Mouse (Mus musculus) embryo, embryonic 10.5 days (tissue): ENCODE measurements around the gene Cops4.

Experiments used
- DNase-seq: peaks from one replicate; pipeline ENCODE4 v3.0.0-alpha.2; 2015; ENCODE audit warnings: low spot score

Gene Cops4

DNA sequence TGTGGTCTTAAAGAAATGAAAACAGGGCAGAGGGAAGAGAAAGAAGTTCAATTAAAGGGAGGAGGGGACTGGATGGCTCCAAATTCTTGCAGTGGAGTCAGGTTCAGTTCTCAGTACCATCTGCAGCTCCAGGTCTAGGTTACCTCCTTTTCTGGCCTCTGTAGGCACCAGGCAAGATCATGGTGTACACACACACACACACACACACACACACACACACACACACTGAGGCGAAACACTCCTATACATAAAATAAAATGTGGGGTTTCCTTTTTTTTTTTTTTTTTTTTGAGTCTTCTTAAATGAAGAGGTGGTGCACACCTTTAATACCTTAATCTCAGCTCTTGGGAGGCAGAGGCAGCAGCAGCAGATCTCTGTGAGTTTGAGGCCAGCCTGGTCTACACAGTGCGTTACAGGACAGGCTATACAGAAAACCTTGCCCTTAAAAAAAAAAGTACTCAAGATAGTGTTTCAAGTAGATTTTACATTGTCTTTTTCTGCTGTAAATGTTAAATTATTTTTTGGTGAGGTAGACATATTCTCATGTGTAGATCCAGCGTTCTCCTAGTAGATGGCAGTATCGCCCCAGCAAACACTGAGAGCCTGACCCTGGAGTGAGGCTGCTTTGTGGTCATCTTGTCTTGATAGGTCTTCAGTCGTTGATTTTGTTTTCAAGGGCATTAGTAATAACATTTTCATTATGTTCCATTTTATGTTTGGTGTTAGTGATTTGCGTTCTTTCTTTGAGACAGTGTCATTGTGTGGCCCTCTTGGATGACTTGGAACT, 28.4 kb downstream of the Cops4 start:
- DNase-seq = peak; percentile 10

DNA sequence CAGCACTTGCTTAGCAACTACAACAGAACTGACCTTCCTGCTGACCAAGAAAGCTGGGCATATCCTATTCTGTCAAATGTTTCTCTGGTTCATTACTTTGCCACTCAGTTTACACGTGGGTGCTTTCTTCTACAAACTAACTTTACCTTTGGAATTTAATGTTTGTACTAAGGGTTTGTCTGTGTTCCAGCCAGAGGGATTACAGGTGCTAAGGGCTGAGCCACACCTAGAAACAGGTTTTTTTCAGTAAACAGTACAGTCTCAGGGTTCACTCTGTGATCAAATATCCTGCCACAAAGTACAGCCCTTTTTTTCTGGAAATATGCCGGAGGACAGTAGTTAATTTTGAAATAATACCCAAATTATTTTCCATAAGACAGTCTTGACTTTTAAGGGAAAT, 30.1 kb downstream of the Cops4 start:
- DNase-seq = no peak

DNA sequence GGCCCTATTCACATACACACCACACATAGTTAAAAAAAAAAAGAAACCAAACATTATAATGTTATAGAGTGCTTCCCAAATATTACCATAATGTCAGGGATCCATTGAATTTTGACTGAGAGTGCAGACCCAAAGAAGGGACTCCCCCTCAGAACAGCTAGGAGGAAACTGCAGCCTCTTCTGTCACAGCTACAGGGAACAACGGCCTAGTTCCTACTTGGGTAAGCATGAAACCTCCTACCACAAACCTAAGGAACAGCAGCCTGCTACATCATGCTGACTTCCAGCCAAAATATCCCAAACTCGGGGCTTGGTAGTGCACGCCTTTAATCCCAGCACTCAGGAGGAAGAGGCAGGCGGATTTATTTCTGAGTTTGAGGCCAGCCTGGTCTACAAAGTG, 31.2 kb downstream of the Cops4 start:
- no peak for DNase-seq

DNA sequence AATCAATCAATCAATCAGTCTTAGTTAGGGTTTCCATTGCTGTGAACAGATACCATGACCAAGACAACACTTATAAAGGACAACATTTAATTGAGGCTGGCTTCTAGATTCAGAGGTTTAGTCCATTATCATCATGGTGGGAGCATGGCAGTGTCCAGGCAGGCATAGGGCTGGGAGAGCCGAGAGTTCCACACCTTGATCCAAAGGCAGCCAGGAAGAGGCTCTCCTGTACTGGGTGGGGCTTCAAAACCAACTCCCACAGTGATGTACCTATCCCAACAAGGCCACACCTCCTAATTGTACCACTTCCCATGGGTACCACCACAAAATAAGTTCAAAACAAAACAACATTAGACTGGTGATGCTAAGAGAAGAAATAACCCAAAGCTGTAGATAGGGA, 32.0 kb downstream of the Cops4 start:
- DNase-seq = no peak

DNA sequence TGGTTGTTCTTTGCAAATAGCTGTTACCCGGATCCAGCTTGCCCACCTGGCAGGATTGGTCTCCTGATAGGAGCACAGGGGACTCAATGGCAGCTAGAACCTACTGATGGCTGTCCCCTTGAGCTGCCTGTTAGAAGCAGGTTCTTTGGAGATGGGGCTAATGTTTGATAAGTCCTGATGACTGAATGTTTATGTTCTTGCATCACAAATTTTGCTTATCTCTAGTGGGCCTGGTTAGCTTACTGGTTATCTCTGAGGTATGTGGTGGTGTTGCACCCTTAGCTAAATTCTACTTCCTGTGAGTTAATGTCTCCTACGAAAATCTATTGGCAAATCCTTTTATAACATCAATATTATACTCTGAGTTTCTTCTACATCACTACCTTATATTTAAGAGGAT, 33.8 kb downstream of the Cops4 start:
- no peak for DNase-seq

DNA sequence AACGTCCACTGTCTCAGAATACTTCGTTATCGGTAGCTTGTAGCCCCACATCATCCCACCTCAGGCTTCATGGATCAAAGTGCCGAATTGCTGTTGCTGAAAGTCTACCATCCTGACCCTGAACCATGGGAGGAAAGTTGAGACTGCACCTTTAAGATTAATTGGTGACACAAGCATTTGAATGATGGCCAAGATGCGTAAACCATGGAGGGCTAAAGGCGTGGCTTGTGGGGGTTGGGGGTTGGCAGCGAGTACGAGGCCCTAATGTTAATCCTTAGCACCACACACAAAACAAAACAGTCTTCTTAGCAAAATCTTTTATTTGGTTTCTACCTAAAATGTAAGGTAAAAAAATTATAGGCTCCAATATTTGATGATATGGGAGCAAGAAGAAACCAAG, 35.3 kb downstream of the Cops4 start:
- DNase-seq = no peak

DNA sequence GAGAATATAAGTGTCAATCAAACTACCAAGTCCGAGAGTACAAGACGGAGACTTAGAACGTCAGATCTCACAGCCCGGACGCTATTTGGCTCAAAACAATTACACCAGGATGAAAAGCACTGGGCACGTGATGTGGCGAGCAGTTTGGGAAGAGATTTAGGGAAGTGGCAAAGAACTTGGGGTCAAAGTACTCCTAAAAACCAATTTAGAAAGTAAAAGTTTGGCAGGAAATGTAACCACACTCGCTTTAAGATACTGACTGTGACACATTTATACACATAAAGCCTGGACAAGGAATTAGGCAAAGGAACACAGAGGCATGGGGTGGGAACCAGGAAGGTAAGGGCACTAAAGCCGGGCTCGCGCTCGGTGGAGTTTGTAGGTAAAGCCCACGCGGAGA, 38.9 kb downstream of the Cops4 start:
- DNase-seq = no peak

DNA sequence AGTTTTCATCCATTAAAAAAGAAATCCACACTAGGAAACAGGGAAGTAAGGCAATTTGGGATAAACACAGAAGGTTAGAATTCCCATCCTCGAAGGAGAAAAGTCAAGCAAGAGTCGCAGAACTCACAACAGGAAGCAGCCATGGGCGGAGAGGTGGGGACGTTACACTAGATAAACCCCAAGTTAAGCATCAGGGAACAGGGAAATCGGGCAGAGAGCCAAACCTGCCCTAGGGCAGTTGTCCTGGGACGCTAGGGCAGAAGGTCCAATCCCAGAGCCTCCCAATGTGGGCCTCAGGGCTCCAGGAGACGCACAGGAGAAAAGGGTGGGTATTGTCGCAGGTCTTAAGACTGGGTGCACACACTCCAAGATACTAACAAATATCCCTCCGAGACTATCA, 39.4 kb downstream of the Cops4 start:
- no peak for DNase-seq

DNA sequence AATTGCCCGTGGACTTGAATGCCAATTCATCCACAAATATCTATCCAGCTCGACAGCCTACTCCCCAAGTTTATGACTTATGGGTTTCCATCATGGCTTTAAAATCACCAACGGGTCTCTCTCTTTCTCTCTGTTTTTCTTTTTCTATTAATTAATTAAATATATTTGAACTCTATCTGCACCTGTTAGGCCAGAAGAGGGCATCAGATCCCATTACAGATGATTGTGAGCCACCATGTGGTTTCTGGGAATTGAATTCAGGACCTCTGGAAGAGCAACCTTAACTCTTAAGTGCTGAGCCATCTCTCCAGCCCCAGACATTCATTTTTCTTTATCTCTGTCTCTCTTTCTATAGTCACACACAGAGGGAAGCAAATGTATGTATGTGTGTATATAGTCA, 40.7 kb downstream of the Cops4 start:
- no peak for DNase-seq

DNA sequence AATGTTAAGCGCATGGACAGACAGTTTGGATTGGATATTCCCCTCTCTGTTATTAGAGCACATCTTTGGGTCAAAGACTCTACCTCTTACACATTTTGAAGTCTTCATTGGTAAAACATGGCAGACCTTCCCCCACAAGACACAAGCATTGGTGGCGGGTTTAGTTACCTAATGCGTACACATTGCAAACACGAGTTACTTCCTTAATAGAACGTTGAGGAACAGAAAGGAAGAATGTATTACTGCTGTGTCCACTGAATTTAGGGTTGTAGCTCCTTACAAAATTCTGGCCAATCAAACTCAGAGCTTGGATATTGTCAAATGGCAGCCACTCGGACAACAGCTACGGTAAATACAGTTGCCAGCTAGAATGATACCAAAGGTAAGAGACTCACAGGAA, 41.2 kb downstream of the Cops4 start:
- no peak for DNase-seq

DNA sequence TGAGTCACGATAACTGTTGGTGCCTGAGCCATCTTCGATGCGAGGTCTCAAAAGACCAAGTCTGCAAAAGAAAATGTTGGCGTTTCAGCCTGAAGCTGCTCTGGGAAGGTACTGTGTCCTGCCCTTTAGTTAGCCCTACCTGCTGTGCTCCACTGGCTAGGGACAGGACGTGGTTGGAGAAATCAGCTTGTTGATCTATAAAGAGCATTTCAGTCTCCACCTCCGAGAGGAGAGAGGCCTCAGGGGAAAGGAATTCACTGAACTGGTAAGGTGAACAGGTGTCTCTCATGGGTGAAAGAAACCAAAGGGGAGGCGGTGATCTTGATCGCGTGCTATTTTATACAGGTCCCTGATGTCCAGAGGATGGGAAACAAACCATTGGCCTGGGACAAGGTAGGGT, 44.6 kb downstream of the Cops4 start:
- DNase-seq = no peak

DNA sequence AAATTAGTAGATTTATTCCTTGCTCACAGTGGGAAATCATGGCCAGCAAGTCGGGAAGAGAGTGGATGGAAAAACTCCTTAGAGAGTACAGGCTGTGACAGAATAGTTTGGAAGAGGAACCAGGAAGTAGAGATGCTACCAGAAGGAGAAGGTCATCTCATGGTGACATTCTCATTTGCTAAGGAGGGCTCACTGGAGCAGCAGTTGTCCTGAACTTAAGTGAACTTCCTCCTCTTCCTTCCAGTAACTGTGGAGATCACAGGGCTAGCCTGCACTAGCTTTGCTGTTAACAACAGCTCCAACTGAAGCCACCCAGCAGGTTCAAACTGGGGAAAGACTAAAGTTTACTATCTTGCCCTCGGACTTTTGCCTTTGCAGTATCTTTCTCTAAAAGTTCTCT, 48.7 kb downstream of the Cops4 start:
- no peak for DNase-seq

DNA sequence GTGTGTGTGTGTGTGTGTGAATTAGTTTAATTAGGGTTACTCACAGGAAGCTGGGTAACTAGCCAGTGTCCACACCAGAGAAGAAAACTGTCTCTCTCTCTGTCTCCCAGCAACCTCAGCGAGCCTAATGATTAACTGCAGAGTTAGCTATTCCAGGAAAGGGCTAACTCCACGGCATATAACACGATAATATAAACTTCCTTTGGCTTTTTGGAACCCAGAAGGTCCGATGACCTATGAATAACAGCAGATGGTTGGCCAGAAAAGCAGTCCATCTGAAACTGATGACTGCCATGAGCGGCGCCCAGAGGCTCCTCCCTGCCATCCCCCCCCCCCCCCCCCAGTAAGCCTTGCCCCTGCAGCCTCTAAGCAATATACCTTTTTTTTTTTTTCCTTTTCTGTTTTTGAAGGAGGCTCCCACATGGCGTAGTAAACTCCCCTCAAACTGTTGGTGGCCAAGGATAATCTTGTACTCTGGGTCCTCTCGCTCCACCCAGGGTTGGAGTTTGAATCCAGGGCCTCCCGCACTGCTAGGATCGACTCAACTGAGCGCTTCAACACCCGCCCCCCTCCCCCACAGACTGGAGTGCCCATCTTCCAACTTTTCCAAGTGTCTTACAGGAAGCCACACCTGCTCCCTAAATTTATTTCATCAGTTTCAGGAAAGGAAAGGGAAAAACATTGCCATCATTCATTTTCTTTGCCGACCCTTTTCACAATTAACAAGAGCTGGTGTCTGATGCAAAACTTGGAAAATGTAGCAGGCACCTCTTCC, 49.3 kb downstream of the Cops4 start:
- no peak for DNase-seq

DNA sequence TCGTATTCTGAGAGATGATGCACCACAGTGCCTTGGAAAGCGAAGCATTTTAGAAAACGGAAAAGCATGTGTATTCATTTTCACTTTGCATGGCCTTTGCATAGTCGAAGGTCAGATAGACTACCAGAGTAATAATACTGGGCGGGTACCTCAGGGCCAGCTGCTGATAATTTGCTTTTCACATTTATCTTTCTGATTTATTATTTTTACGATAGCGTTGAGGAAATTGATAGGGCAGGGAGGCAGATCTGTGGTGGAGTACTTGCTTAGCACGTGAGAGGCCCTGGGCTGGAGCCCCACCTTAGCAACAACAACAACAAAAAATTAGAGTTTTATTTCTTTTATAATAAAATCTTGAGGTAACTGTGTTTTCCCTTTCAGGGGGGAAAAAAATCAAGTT, 50.1 kb downstream of the Cops4 start:
- DNase-seq = no peak

DNA sequence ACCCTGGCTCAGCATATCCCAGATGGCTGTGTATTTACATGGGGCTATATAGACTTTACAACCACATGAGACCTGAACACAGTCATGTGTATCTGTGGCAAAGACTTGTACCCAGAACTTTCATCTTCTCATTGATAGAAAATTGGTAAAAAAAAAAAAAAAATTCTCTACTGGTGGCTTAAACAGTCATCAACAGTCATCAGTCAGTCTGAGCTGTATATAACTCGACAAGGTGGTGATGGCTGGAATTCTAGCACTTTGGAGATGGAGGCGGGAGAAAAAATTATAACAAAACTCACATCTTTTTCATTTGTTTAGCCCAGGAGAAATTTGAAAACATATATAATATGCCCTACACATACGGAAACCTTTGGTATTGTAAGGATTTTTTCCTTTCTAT, 50.7 kb downstream of the Cops4 start:
- DNase-seq = no peak

DNA sequence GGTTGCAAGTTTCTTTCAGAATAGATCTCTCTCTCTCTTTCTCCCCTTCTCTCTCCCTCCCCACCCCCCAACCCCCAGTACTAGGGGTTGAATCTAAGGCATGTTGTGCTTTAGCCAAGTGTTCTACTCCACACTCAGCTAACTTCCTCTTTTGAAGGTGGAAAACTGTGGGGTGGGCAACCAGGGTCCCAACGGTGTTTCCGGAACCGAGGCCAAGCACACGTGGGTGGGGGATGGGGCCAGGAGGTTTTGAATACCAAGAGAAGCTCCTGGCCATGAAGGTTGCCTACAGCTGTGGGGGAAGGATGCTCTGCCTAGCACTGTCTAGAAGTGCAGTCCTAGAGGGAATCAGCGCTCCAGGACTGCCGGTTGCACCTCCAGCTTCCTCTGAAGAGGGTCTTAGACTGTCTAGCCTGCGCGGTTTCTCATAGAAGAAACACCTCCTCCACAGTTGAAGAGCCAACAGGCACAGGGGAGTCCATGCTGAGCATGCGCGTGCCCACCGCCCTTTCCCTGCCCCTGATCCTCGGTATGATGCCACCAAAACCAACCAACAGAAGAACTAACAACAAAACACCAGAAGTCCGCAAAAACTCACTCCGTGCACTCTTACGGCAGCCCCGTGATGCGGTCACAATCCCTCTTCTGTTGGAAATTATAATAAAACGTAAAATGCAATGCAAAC, 51.3 kb downstream of the Cops4 start:
- no peak for DNase-seq

DNA sequence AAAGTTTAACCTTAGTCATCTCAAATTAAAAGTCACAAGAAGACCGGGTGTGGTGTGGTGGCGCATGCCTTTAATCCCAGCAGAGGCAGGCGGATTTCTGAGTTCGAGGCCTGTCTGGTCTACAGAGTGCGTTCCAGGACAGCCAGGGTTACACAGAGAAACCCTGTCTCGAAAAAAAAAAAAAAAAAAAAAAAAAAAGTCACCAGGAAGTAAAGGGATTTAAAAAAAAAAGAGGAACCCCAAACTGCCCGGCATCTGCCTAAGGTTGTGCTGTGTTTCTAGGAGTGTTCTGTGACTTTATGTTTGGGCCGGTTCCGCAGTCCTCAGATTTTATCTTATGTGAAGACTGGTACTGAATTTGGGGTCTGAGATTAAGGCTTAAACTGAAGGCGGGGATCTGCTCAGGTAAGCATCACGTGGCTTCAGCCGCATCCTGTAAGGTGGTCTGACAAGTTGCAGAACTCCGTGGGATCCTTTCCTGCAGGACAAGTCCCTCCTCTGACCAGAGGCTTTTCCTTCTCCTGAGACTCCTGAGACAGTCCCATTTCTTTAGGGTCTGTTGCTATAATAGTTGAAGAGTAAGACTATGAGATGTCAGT, 52.0 kb downstream of the Cops4 start:
- no peak for DNase-seq

DNA sequence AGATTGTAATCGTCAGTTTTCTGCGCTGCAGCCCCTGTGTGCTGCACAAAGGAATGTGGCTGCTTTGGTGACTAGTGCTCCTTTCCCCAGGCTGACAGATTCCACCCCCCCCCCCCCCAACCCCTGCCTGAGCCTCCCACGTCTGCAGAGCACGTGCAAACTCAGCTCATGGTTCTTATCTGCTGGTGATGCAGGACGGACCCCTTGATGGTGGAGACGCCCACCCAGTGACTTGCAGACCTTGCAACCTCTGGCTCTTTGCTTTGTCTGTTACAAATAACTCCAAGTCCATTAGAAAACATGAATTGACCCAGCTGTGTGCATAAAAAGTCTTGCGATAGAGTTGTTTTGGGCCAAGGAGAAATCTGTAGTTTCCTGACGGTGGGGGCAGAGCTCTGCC, 52.6 kb downstream of the Cops4 start:
- peak; percentile 10 for DNase-seq

DNA sequence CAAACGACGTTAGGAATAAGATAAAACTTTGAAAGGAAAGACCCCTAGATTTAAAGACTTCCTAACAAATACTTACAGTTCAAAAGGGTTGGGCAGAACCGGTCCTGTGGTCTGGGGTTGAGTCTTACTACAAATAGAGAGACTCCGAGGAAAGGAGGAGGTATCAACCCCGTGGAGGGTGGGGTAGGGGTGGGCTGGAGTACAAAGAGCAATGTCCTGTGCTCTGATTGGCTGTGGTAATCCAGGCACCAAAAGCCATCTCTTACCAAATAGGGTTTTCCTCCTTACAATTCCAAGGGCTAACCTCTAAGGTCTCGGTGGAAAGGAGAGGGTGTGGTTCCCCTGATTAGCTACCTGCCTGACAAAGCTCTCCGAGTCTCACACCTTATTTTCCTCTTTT, 54.0 kb downstream of the Cops4 start, which contains the start of gene Plac8:
Gene Plac8, minus strand, starts transcription at position 177 of the 400 bp plus-strand sequence.
- DNase-seq = no peak

DNA sequence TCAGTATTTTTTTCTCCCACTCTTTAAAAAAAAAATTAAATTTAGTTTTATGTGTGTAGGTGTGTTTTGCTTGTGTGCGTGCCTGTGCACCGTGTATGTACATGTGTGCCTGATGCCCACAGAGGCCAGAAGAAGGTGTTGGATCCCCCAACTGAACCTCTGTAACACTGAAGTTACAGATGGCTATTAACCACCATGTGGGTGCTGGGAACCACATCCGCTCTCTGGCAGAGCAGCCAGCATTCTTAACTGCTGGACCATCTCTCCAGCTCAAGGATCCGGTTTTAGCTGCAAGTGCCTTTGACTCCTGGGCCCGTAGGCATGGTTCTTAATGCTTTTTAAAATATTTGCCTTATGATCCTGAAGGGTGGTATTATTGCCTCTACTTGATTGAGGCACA, 55.1 kb downstream of the Cops4 start:
- DNase-seq = no peak

DNA sequence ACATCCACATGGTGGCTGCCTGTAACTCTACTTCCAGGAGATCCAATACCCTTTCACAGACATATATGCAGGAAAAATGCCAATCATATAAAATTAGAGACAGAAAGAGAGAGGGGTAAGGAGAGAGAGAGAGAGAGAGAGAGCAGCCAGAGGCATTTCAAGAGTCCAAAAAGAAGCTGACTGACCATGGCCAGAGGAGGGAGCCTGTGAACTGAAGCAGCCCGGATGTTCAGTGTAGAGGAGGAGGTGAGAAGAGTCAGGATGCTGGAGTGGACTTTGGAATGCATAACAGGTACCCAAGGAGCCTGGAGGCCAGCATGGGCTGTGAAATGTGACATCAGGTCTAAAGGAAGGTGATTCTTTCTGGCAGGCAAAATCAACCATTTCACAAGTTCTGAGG, 56.7 kb downstream of the Cops4 start:
- DNase-seq = no peak

DNA sequence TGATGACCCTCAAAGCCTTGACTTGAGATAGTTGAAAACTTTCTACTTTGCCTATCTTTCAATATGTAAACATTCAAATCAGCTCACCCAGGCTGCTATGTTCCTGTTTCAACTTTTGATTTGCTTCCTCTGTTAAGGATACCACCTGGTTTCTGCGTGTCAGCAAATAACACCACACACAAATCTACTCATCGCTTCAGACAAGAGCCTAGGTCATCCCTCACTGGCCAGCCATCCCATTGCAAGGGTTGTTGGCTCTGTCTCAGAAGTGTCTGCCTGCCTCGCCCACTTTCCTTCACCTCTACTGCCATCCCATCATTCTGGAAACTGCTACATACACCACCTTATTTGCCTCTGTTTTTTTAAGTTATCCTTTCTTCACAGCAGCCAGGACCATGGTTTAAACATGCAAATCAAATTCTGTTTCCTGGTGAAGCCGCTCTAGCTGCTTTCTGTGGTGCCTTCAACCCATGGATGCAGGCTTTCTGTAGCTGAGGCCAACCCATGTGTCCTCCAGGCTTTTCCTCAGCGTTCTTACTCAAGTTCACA, 60.8 kb downstream of the Cops4 start:
- DNase-seq = no peak
